Mouse (Mus musculus) heart, embryonic 16.5 days (tissue): ENCODE data around the gene Ramp3. TPM values are rescaled to one million over a fixed set of nuclear protein-coding genes. Genes with fewer than 3 reads are reported as not detected.

Experiments
- ATAC-seq: fragments of 200-750 bp; cut with Nextera tagmentation; replicated peaks from 2 replicates; pipeline ENCODE4 v1.8.0; 2017; ENCODE audit warnings: moderate number of reproducible peaks; ENCODE audit not compliant: insufficient read depth, low FRiP score; ENCODE audit errors: extremely low read depth
- H3K27ac ChIP-seq: fragments of 300-500 bp; sonication (generic); 2 replicates; pipeline ENCODE4 v1.5.1; 2014; ENCODE audit warnings: mild to moderate bottlenecking, low read length, control low read depth, moderate library complexity
- H3K27me3 ChIP-seq: fragments of 300-500 bp; sonication (generic); 2 replicates; pipeline ENCODE4 v1.6.1; 2014; ENCODE audit warnings: low read length, mixed read lengths; ENCODE audit not compliant: control insufficient read depth, insufficient read depth
- H3K36me3 ChIP-seq: fragments of 300-500 bp; sonication (generic); 2 replicates; pipeline ENCODE4 v1.6.1; 2014; ENCODE audit not compliant: control insufficient read depth, insufficient read depth
- H3K4me1 ChIP-seq: fragments of 300-500 bp; sonication (generic); 2 replicates; pipeline ENCODE4 v1.6.1; 2014; ENCODE audit warnings: low read length, mixed read lengths; ENCODE audit not compliant: control insufficient read depth, insufficient read depth
- H3K4me2 ChIP-seq: fragments of 300-500 bp; sonication (generic); 2 replicates; pipeline ENCODE4 v1.6.1; 2014; ENCODE audit warnings: low read depth, mild to moderate bottlenecking, control low read depth, low read length
- H3K4me3 ChIP-seq: fragments of 300-500 bp; sonication (generic); 2 replicates; pipeline ENCODE4 v1.5.1; 2014; ENCODE audit warnings: mild to moderate bottlenecking, control low read depth, low read length
- H3K9ac ChIP-seq: fragments of 300-500 bp; sonication (generic); 2 replicates; pipeline ENCODE4 v1.6.1; 2014; ENCODE audit warnings: low read length, control low read depth
- H3K9me3 ChIP-seq: fragments of 300-500 bp; sonication (generic); replicated peaks from 2 replicates; pipeline ENCODE4 v1.6.1; 2016; ENCODE audit warnings: low read length; ENCODE audit not compliant: control insufficient read depth
- WGBS: fragments of 180-500 bp; shearing (Covaris S2); extraction: QIAGEN DNeasy Blood & Tissue Kit; methylation state at CpG from one replicate; pipeline ENCODE4 v1.1.7; 2014; 5-methylcytosine and 5-hydroxymethylcytosine counted together
- polyA plus RNA-seq: library from polyadenylated mRNA; unstranded; fragments of >200 nt; fragmentation: Nextera tagmentation; extraction: Ambion mirVana; gene quantifications from 2 replicates; pipeline ENCODE4 v1.2.1, GENCODE M21; 2015

The Ramp3 gene
- polyA plus RNA-seq, 1 experiment from 2014 or later, result 5.9 TPM

- WGBS, result 77% methylated on average over 14 of the region's 14 CpGs
- no peak overlapping the region for H3K9ac ChIP-seq
- no peaks in the 10 kb centered on the region for H3K36me3 ChIP-seq
- 0 out of 2 replicates have a peak, but pooled peaks cover 2% of the 10 kb centered on the region for H3K4me1 ChIP-seq
- no peak overlapping the region for H3K4me2 ChIP-seq
- H3K27ac ChIP-seq, result no peak overlapping the region
- H3K9me3 ChIP-seq, result no peaks in the 10 kb centered on the region
- peaks cover 6% of the 10 kb centered on the region for H3K27me3 ChIP-seq
- ATAC-seq, result no peak
- no peak overlapping the region for H3K4me3 ChIP-seq
Observed at GRCm38 (mm10) chr11:6661206-6661605, 2.9 kb downstream of the Ramp3 start.

DNA sequence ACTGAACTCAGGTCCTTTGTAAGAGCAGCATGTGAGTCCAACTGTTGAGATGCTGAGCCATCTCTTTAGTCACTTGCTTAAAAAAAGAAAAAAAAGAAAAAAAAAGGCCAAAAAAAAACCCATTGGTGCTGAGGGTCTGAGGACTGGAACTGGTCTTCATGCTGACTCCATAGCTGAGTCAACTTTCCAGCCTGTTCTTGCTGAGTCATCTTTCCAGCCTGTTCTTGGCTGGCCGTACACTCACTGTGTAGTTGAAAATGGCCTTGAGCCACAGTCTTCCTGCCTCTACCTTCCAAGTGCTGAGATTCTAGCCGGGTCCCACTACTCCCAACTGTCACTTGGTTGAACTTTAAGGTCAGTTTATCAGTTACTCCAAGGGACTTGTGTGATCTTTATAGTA, 8.3 kb downstream of the Ramp3 start:
- Histone ChIP-seq H3K9ac (no peak overlapping the region), H3K9me3 (no peaks in the 10 kb centered on the region), H3K27me3 (no peaks in the 10 kb centered on the region), H3K36me3 (no peaks in the 10 kb centered on the region), H3K4me3 (no peak overlapping the region), H3K27ac (no peak overlapping the region), H3K4me2 (no peak overlapping the region), H3K4me1 (no peaks in the 10 kb centered on the region)
- no peak for ATAC-seq
- 67% methylated on average over 2 of the region's 2 CpGs for WGBS

DNA sequence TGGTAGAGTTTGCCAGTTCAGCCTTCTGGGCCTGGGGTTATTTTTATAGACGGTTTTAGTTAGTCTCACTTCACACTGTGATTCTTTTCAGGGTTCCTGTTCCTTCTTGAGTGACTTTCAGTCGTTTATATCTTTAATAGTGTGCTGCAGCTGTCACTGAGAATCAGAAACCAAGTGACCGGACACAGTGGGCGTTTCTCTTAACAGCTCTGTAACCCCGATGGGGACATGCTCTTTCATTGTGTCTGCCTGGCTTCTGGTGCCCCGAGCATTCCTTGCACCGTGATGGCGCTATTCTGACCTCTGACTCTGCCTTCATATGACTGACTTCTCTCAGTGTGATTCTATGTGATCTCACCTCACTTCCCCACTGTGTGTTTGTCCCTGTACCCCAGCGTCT, 10.7 kb downstream of the Ramp3 start:
- no peak overlapping the region for H3K27ac ChIP-seq
- 53% methylated on average over 9 of the region's 9 CpGs for WGBS
- no peak for ATAC-seq

DNA sequence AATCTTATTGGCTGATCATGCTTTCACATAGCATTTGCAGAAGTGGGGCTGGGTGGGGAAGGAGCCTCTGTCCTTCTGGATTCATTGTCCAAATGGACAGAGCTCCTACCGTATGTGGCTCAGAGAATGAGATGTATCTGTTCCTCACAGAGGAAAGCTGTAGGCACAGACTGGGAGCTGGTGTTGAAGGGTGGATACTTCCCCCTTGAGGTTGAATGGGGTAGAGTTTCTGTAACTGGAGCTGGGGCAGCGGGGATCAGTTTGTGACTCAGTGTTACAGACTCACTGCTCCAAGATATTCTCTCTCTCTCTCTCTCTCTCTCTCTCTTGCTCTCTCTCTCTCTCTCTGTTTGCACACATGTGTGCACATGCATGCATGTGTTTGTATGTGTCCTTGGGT, 11.7 kb downstream of the Ramp3 start:
- no peak for ATAC-seq
- no peak overlapping the region for H3K4me3 ChIP-seq
- no peaks in the 10 kb centered on the region for H3K4me1 ChIP-seq
- H3K9me3 ChIP-seq, result no peaks in the 10 kb centered on the region
- no peaks in the 10 kb centered on the region for H3K36me3 ChIP-seq
- 42% methylated on average over 2 of the region's 2 CpGs for WGBS
- no peak overlapping the region for H3K4me2 ChIP-seq
- H3K27ac ChIP-seq, result no peak overlapping the region
- no peak overlapping the region for H3K9ac ChIP-seq
- no peaks in the 10 kb centered on the region for H3K27me3 ChIP-seq

More for the DNA sequence above, 10.7 kb downstream of the Ramp3 start:
- Histone ChIP-seq H3K4me3 (no peak overlapping the region), H3K27me3 (no peaks in the 10 kb centered on the region), H3K36me3 (no peaks in the 10 kb centered on the region), H3K4me1 (no peaks in the 10 kb centered on the region), H3K4me2 (no peak overlapping the region), H3K9ac (no peak overlapping the region), H3K9me3 (no peaks in the 10 kb centered on the region)

GRCm38 (mm10) chr11:6670826-6671225, 12.5 kb downstream of the Ramp3 start:
- H3K27me3 ChIP-seq, result no peaks in the 10 kb centered on the region

DNA sequence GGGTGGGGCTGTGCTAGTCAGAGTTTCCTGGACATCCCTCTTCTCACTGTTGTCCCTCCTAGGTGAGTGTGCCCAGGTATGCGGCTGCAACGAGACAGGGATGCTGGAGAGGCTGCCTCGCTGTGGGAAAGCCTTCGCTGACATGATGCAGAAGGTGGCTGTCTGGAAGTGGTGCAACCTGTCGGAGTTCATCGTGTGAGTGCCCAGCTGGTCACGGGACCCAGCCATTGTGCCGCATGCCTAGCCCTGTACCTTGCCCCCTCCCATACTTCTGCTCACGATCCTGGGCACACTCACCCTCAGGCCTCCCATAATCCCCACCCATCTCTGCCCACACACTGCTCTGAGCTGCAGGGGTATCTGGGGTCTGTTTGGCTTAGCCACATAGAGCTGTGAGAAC, 16.4 kb downstream of the Ramp3 start:
- H3K27me3 ChIP-seq, result no peaks in the 10 kb centered on the region
- no peaks in the 10 kb centered on the region for H3K9me3 ChIP-seq
- H3K4me2 ChIP-seq, result no peak overlapping the region
- no peaks in the 10 kb centered on the region for H3K4me1 ChIP-seq
- WGBS, result 84% methylated on average over 9 of the region's 9 CpGs
- no peak overlapping the region for H3K4me3 ChIP-seq
- no peak for ATAC-seq
- H3K27ac ChIP-seq, result no peak overlapping the region
- H3K36me3 ChIP-seq, result no peaks in the 10 kb centered on the region
- H3K9ac ChIP-seq, result no peak overlapping the region

More at GRCm38 (mm10) chr11:6670826-6671225, 12.5 kb downstream of the Ramp3 start:
- H3K9me3 ChIP-seq, result no peaks in the 10 kb centered on the region
- H3K9ac ChIP-seq, result no peak overlapping the region
- no peak overlapping the region for H3K27ac ChIP-seq
- H3K36me3 ChIP-seq, result no peaks in the 10 kb centered on the region
- no peak for ATAC-seq
- H3K4me3 ChIP-seq, result no peak overlapping the region
- H3K4me2 ChIP-seq, result no peak overlapping the region
- 80% methylated on average over 4 of the region's 4 CpGs for WGBS
- no peaks in the 10 kb centered on the region for H3K4me1 ChIP-seq

DNA sequence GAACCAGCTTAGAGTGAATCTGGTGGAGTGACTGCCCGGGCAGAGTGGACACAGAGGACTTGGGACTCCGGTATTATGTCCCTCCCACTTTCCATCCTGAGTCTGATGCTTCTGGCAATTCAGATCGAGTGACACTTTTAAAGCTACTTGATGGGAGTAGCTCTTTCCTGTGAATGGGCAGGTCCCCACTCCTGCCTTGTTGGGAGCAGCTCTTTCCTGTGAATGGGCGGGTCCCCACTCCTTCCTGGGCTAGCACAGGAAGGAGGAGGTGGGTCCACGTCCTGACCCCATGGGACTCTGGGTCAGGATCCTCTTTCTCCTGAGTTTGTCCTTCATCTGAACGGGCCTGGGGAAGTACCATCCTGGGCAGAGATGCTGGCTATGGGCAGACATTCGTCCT, 17.1 kb downstream of the Ramp3 start:
- Histone ChIP-seq H3K27ac (no peak overlapping the region), H3K9me3 (no peaks in the 10 kb centered on the region), H3K4me3 (no peak overlapping the region), H3K9ac (no peak overlapping the region), H3K36me3 (no peaks in the 10 kb centered on the region), H3K4me2 (no peak overlapping the region), H3K27me3 (no peaks in the 10 kb centered on the region), H3K4me1 (peaks cover 2% of the 10 kb centered on the region)
- no peak for ATAC-seq
- 50% methylated on average over 7 of the region's 7 CpGs for WGBS

- no peak for ATAC-seq
- no peak overlapping the region for H3K9ac ChIP-seq
- H3K27me3 ChIP-seq, result no peaks in the 10 kb centered on the region
- peaks cover 4% of the 10 kb centered on the region for H3K4me1 ChIP-seq
- H3K4me2 ChIP-seq, result no peak overlapping the region
- no peak overlapping the region for H3K4me3 ChIP-seq
- H3K9me3 ChIP-seq, result no peaks in the 10 kb centered on the region
- WGBS, result 83% methylated on average over 9 of the region's 9 CpGs
- no peak overlapping the region for H3K27ac ChIP-seq
- no peaks in the 10 kb centered on the region for H3K36me3 ChIP-seq
Observed at GRCm38 (mm10) chr11:6676641-6677040, 18.3 kb downstream of the Ramp3 start.

DNA sequence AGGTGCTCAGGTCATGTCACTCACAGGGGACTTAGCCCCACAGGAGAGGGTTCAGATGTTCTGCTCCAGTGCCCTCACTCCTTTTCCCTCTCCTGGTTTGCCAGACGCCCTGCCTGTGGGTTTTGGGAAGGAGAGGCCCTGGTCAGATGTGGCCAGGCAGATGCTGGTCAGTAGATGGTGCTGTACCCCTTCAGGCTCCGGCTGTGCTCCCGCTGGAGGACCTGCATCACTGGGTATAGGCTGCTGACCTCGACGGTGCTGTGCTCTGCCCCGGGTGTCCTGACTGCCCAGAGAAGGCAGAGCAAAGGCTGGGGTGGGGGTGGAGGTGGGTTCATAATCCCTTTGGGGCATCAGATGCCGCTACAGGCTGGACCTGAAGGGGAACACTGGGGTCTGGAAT, 19.2 kb downstream of the Ramp3 start:
- ATAC-seq, result no peak
- Histone ChIP-seq H3K27ac (no peak overlapping the region), H3K4me1 (peaks cover 4% of the 10 kb centered on the region), H3K4me3 (no peak overlapping the region), H3K27me3 (no peaks in the 10 kb centered on the region), H3K4me2 (no peak overlapping the region), H3K36me3 (no peaks in the 10 kb centered on the region), H3K9ac (no peak overlapping the region), H3K9me3 (no peaks in the 10 kb centered on the region)
- WGBS, result 23% methylated on average over 7 of the region's 7 CpGs
